Mouse (Mus musculus) myocyte (in vitro differentiated cells): ENCODE data around the gene Hes7.

ENCODE experiments used
- CEBPB ChIP-seq: IDR thresholded peaks from 2 replicates; pipeline ENCODE4 v1.6.1; 2011; ENCODE audit warnings: mild to moderate bottlenecking, moderate library complexity; ENCODE audit not compliant: poor library complexity, insufficient read depth, severe bottlenecking
- E2F4 ChIP-seq: IDR thresholded peaks from one replicate; pipeline ENCODE4 v1.6.1; 2011; ENCODE audit warnings: mild to moderate bottlenecking, control low read depth, moderate library complexity; ENCODE audit not compliant: insufficient read depth
- MAX ChIP-seq: IDR thresholded peaks from one replicate; pipeline ENCODE4 v1.6.1; 2011; ENCODE audit warnings: low read depth, mild to moderate bottlenecking, control low read depth
- MYOD1 ChIP-seq, 3 experiments: IDR thresholded peaks; one replicate each; pipeline ENCODE4 v1.6.1; 2011; ENCODE audit warnings: control low read depth in 2 of 3, low read depth in 2 of 3, mild to moderate bottlenecking in 2 of 3, moderate library complexity in 1 of 3; ENCODE audit not compliant: insufficient read length in 2 of 3, control insufficient read depth in 1 of 3
- MYOG ChIP-seq, 3 experiments: IDR thresholded peaks; one replicate each; pipeline ENCODE4 v1.6.1; 2011; ENCODE audit warnings: control low read depth in 2 of 3, low read depth in 2 of 3, mild to moderate bottlenecking in 2 of 3; ENCODE audit not compliant: insufficient read length in 2 of 3, control insufficient read depth in 1 of 3, insufficient read depth in 1 of 3
- POLR2A ChIP-seq: IDR thresholded peaks from one replicate; pipeline ENCODE4 v1.6.1; 2011; ENCODE audit warnings: low read depth, mild to moderate bottlenecking, control low read depth, moderate library complexity; ENCODE audit not compliant: insufficient read length
- POLR2AphosphoS2 ChIP-seq: IDR thresholded peaks from one replicate; pipeline ENCODE4 v1.6.1; 2011; ENCODE audit warnings: low read depth, control low read depth; ENCODE audit not compliant: insufficient read length
- REST ChIP-seq: IDR thresholded peaks from one replicate; pipeline ENCODE4 v1.6.1; 2011; ENCODE audit warnings: mild to moderate bottlenecking, control low read depth, moderate library complexity; ENCODE audit not compliant: insufficient read depth, insufficient read length
- TCF12 ChIP-seq: IDR thresholded peaks from one replicate; pipeline ENCODE4 v1.6.1; 2011; ENCODE audit warnings: mild to moderate bottlenecking, control low read depth; ENCODE audit not compliant: poor library complexity, insufficient read depth, severe bottlenecking
- USF1 ChIP-seq: IDR thresholded peaks from one replicate; pipeline ENCODE4 v1.6.1; 2011; ENCODE audit warnings: low read depth, mild to moderate bottlenecking, control low read depth, moderate library complexity

DNA sequence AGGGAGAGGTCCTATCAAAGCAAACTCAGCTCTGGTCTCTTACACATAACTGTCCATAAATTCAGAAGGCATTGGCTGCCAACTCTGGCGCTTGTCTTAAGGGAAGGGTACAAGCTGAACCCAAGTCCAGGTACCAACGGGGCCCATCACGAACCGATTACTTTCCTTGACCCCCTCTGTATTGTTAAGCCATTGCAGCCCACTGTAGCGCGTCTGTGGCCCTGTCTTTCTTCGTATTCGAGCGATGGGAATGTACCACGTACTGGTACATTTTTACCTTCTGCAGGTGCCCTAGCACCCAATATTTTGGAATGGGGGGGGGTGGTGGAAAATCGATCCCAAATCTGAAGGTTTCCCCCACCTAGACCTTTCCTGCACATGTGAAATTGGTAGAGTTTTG is 48.0 kb upstream of the Hes7 start:
- TF ChIP-seq POLR2A: no peak
- no peak for TF ChIP-seq CEBPB
- TF ChIP-seq E2F4: no peak
- no peak for TF ChIP-seq MAX
- no peak for TF ChIP-seq MYOD1 (IDR thresholded peaks at IDR 0.05; ENCODE audit: control insufficient read depth in 1 of 3, insufficient read length in 2 of 3, low read depth in 2 of 3)
- TF ChIP-seq POLR2AphosphoS2: no peak
- no peak for TF ChIP-seq TCF12
- no peak for TF ChIP-seq REST
- TF ChIP-seq USF1: no peak
- no peak for TF ChIP-seq MYOG (IDR thresholded peaks at IDR 0.05; ENCODE audit: control insufficient read depth in 1 of 3, insufficient read depth in 1 of 3, insufficient read length in 2 of 3, low read depth in 2 of 3)
